Mouse (Mus musculus) C2C12 (cell line): ENCODE measurements around the gene Ccr8.

Source experiments
- CEBPB ChIP-seq: IDR thresholded peaks from one replicate; pipeline ENCODE4 v1.6.1; 2011; ENCODE audit warnings: low read depth, mild to moderate bottlenecking, control low read depth, moderate library complexity
- CTCF ChIP-seq: IDR thresholded peaks from one replicate; pipeline ENCODE4 v1.5.1; 2011; ENCODE audit not compliant: control insufficient read depth, insufficient read depth, insufficient read length
- FOSL1 ChIP-seq: IDR thresholded peaks from one replicate; pipeline ENCODE4 v1.8.0; 2011; ENCODE audit warnings: mild to moderate bottlenecking, low read length; ENCODE audit not compliant: poor library complexity, insufficient read depth, severe bottlenecking
- MAX ChIP-seq: IDR thresholded peaks from one replicate; pipeline ENCODE4 v1.6.1; 2011; ENCODE audit warnings: mild to moderate bottlenecking, control low read depth
- USF1 ChIP-seq: IDR thresholded peaks from one replicate; pipeline ENCODE4 v1.6.1; 2011; ENCODE audit warnings: low read depth, mild to moderate bottlenecking, control low read depth, moderate library complexity

DNA sequence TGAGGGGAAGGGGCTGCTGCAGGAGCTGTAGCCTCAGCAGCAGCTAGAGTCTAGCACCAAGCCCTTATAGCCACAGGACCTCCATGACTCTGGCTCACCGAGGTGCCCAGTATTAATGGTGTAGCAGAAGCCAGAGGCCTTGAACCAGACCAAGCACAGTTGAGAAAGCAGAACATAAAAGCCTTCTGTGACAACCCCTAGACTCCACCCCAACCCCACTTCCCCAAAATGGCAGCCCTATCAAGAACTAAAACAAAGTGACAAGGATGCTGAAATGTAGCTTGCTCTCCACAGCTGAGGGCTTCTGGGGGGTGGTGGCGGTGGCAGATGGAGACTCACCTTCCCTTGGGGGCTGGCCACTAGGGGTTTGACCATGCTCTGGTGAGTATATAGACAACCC, 9.3 kb downstream of the Ccr8 start:
- TF ChIP-seq MAX (no peak), CTCF (no peak), CEBPB (no peak), USF1 (no peak), FOSL1 (no peak)
